Comparison of ENCODE assay signal across 9 mouse cellular contexts in the genomic region with DNA sequence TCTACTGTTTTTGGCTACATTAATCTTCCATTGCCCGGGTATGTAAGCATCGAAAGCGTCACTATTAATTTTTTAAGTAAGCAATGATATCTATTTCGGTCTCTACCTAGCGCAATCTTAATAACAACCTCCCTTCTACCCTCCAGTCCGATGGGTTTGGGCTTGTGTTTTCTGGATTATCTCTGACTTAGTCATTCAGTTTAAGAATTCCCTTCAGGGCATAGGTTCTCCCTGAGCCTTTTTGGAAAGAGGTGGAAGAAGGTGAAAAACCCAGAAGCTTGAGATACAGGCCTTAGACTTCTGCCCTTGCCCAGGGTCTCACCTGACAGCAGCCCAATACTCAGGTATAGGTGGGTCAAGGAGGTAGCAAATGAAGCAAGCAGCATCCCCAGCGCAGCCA. TPM values are rescaled to one million over a fixed set of nuclear protein-coding genes. Genes with fewer than 3 reads are reported as not detected.
DNase-seq lines count a peak whose midpoint lies in the region; ATAC-seq and TF ChIP-seq lines count a peak whose summit lies in the region.
"Had no signal": no experiment of that assay in that cellular context is flagged by ENCODE, and none has a peak within 500 bp of the region (broad histone marks: within the 10 kb centered on the region; RNA-seq: fewer than 3 reads in every experiment).

No protein-coding gene starts in this region.

- DNase-seq in heart, adult 18-20 months, result no peak
- no peak for DNase-seq in G1E (ENCODE audit: low spot score)
- no peak for DNase-seq in hindbrain, embryonic 10.5 days (ENCODE audit: low spot score)
- no peak for DNase-seq in midbrain, embryonic 10.5 days (ENCODE audit: low spot score)
- DNase-seq in ovary, adult 18-20 months (ENCODE audit: low spot score), result no peak
- DNase-seq in yolk sac, embryonic 10.5 days (ENCODE audit: low spot score), result no peak
- no peak for DNase-seq in adrenal gland, postnatal 25 days

- H3K9me3 ChIP-seq in heart, embryonic 16.5 days (replicated peaks; ENCODE audit: control insufficient read depth, low read length), result no peaks in the 10 kb centered on the region
- 0 out of 2 replicates have a peak, but pooled peaks cover 2% of the 10 kb centered on the region for H3K9me3 ChIP-seq in G1E (replicated peaks)
- no peaks in the 10 kb centered on the region for H3K9me3 ChIP-seq in hindbrain, embryonic 10.5 days
- no peaks in the 10 kb centered on the region for H3K9me3 ChIP-seq in midbrain, embryonic 10.5 days (replicated peaks)

- peak overlapping the region; percentile 99 for H3K4me2 ChIP-seq in heart, embryonic 16.5 days (ENCODE audit: low read depth, low read length)

- no peaks in the 10 kb centered on the region for H3K36me3 ChIP-seq in heart, embryonic 16.5 days (ENCODE audit: control insufficient read depth, insufficient read depth)
- H3K36me3 ChIP-seq in G1E (replicated peaks), result peaks cover 55% of the 10 kb centered on the region
- peaks cover 22% of the 10 kb centered on the region for H3K36me3 ChIP-seq in hindbrain, embryonic 10.5 days
- peaks cover 17% of the 10 kb centered on the region for H3K36me3 ChIP-seq in midbrain, embryonic 10.5 days

- peak overlapping the region; percentile 70 for H3K4me3 ChIP-seq in heart, embryonic 16.5 days (ENCODE audit: low read length)
- H3K4me3 ChIP-seq in G1E (ENCODE audit: low read depth, low read length), result peak overlapping the region; percentile 73
- H3K4me3 ChIP-seq in hindbrain, embryonic 10.5 days, result peak overlapping the region; percentile 73
- H3K4me3 ChIP-seq in midbrain, embryonic 10.5 days, result peak overlapping the region; percentile 73

- no peak for TF ChIP-seq CTCF in G1E (IDR thresholded peaks at IDR 0.05; ENCODE audit: low read depth, low read length)

- 69% methylated on average over 7 of the region's 7 CpGs for WGBS in heart, embryonic 16.5 days
- 56% methylated on average over 7 of the region's 7 CpGs for WGBS in hindbrain, embryonic 10.5 days
- WGBS in midbrain, embryonic 10.5 days, result 54% methylated on average over 7 of the region's 7 CpGs

- H3K4me1 ChIP-seq in heart, embryonic 16.5 days (ENCODE audit: control insufficient read depth, insufficient read depth, low read length), result peaks cover 14% of the 10 kb centered on the region
- H3K4me1 ChIP-seq in G1E (ENCODE audit: insufficient read depth, low read depth, low read length), result peaks cover 56% of the 10 kb centered on the region
- peaks cover 52% of the 10 kb centered on the region for H3K4me1 ChIP-seq in hindbrain, embryonic 10.5 days (replicated peaks)
- peaks cover 53% of the 10 kb centered on the region for H3K4me1 ChIP-seq in midbrain, embryonic 10.5 days

- ATAC-seq in heart, embryonic 16.5 days (replicated peaks; ENCODE audit: extremely low read depth, insufficient read depth, low FRiP score), result no peak
- ATAC-seq in G1E (ENCODE audit: extremely low read depth, insufficient number of reproducible peaks, low FRiP score, poor library complexity, severe bottlenecking), result no peak

- H3K9ac ChIP-seq in heart, embryonic 16.5 days (ENCODE audit: low read length), result peak overlapping the region; percentile 82

- peaks cover 28% of the 10 kb centered on the region for H3K27me3 ChIP-seq in heart, embryonic 16.5 days (ENCODE audit: control insufficient read depth, insufficient read depth, low read length)
- H3K27me3 ChIP-seq in G1E (ENCODE audit: insufficient read depth, low read length), result no peaks in the 10 kb centered on the region
- H3K27me3 ChIP-seq in hindbrain, embryonic 10.5 days (ENCODE audit: insufficient read depth, poor library complexity, severe bottlenecking), result peaks cover 67% of the 10 kb centered on the region
- peaks cover 64% of the 10 kb centered on the region for H3K27me3 ChIP-seq in midbrain, embryonic 10.5 days (ENCODE audit: low read depth, poor library complexity, severe bottlenecking)
- H3K27me3 ChIP-seq: Patski had no signal

- no peak overlapping the region for H3K27ac ChIP-seq in heart, embryonic 16.5 days (ENCODE audit: low read length)
- peak overlapping the region; percentile 93 for H3K27ac ChIP-seq in hindbrain, embryonic 10.5 days
- H3K27ac ChIP-seq in midbrain, embryonic 10.5 days (replicated peaks), result peak overlapping the region; percentile 91

RNA-seq across cellular contexts. Expression of gene Slc16a13, which starts 1.0 kb away (rescaled TPM):
- 5.0 and 5.6 TPM in 2 replicates for polyA plus RNA-seq in heart, embryonic 16.5 days (2015; fragmentation: Nextera tagmentation; extraction: Ambion mirVana)
- total RNA-seq in heart, adult 18-20 months (2021), result 1 to 10 TPM; 2.1 to 2.9 TPM
- total RNA-seq in G1E (2014; fragmentation: Nextera tagmentation) (4.7 and 6.0 TPM in 2 replicates), G1E (2017) (4.6 and 5.7 TPM in 2 replicates)
- 6.6 and 8.3 TPM in 2 replicates for polyA plus RNA-seq in G1E (2012)
- 15.7 and 18.0 TPM in 2 replicates for polyA plus RNA-seq in hindbrain, embryonic 10.5 days (2016; fragmentation: Nextera tagmentation; extraction: Ambion mirVana)
- 16.0 and 18.9 TPM in 2 replicates for polyA plus RNA-seq in midbrain, embryonic 10.5 days (2016; fragmentation: Nextera tagmentation; extraction: Ambion mirVana)
- total RNA-seq in adrenal gland, postnatal 25 days (2021), result 3.7 and 4.9 TPM in 2 replicates

RNA-seq across cellular contexts. Expression of gene Slc16a11, which starts 7.3 kb away (rescaled TPM):
- polyA plus RNA-seq in heart, embryonic 16.5 days (2015; fragmentation: Nextera tagmentation; extraction: Ambion mirVana), result 0.33 and 0.41 TPM in 2 replicates
- 1 to 10 TPM in 1 of 2 experiments, under 1 TPM in 1; 0.65 to 2.2 TPM for total RNA-seq in heart, adult 18-20 months (2021)
- total RNA-seq in G1E (2014; fragmentation: Nextera tagmentation) (not detected in 2 replicates), G1E (2017) (0.06 TPM in 1 of 2 replicates, not detected in the other)
- polyA plus RNA-seq in G1E (2012), result not detected in 2 replicates
- 0.93 and 1.5 TPM in 2 replicates for polyA plus RNA-seq in hindbrain, embryonic 10.5 days (2016; fragmentation: Nextera tagmentation; extraction: Ambion mirVana)
- polyA plus RNA-seq in midbrain, embryonic 10.5 days (2016; fragmentation: Nextera tagmentation; extraction: Ambion mirVana), result 1.2 and 1.3 TPM in 2 replicates
- 2.4 TPM in 1 of 2 replicates, not detected in the other for total RNA-seq in adrenal gland, postnatal 25 days (2021)

RNA-seq across cellular contexts. Expression of gene Bcl6b, which starts 9.7 kb away (rescaled TPM):
- 18.1 and 20.2 TPM in 2 replicates for polyA plus RNA-seq in heart, embryonic 16.5 days (2015; fragmentation: Nextera tagmentation; extraction: Ambion mirVana)
- total RNA-seq in heart, adult 18-20 months (2021), result 10 to 100 TPM in 1 of 2 experiments, 1 to 10 TPM in 1; 5.5 to 15.5 TPM
- total RNA-seq in G1E (2014; fragmentation: Nextera tagmentation) (not detected in 2 replicates), G1E (2017) (0.22 TPM in 1 of 2 replicates, not detected in the other)
- polyA plus RNA-seq in G1E (2012), result not detected in 2 replicates
- 5.5 and 5.6 TPM in 2 replicates for polyA plus RNA-seq in hindbrain, embryonic 10.5 days (2016; fragmentation: Nextera tagmentation; extraction: Ambion mirVana)
- polyA plus RNA-seq in midbrain, embryonic 10.5 days (2016; fragmentation: Nextera tagmentation; extraction: Ambion mirVana), result 4.8 and 5.0 TPM in 2 replicates
- 12.2 and 20.5 TPM in 2 replicates for total RNA-seq in adrenal gland, postnatal 25 days (2021)
- polyA plus RNA-seq: Patski had no signal

RNA-seq across cellular contexts. Expression of gene 0610010K14Rik, which starts 17.8 kb away (rescaled TPM):
- 116 and 121 TPM in 2 replicates for polyA plus RNA-seq in heart, embryonic 16.5 days (2015; fragmentation: Nextera tagmentation; extraction: Ambion mirVana)
- 10 to 100 TPM; 29.1 to 30.6 TPM for total RNA-seq in heart, adult 18-20 months (2021)
- 64.9 and 75.9 TPM in 2 replicates for total RNA-seq in G1E (2014; fragmentation: Nextera tagmentation)
- 18.5 and 20.2 TPM in 2 replicates for total RNA-seq in G1E (2017)
- polyA plus RNA-seq in G1E (2012), result 83.3 and 100 TPM in 2 replicates
- polyA plus RNA-seq in hindbrain, embryonic 10.5 days (2016; fragmentation: Nextera tagmentation; extraction: Ambion mirVana), result 240 and 261 TPM in 2 replicates
- polyA plus RNA-seq in midbrain, embryonic 10.5 days (2016; fragmentation: Nextera tagmentation; extraction: Ambion mirVana), result 241 and 244 TPM in 2 replicates
- 45.8 and 59.1 TPM in 2 replicates for total RNA-seq in adrenal gland, postnatal 25 days (2021)

RNA-seq across cellular contexts. Expression of gene Gm21988, which starts 19.8 kb away (rescaled TPM):
- 8.2 and 9.0 TPM in 2 replicates for polyA plus RNA-seq in heart, embryonic 16.5 days (2015; fragmentation: Nextera tagmentation; extraction: Ambion mirVana)
- 1 to 10 TPM; 2.7 TPM for total RNA-seq in heart, adult 18-20 months (2021)
- 2.9 and 3.5 TPM in 2 replicates for total RNA-seq in G1E (2014; fragmentation: Nextera tagmentation)
- total RNA-seq in G1E (2017), result 1.2 and 1.9 TPM in 2 replicates
- polyA plus RNA-seq in G1E (2012), result 3.2 TPM in 2 replicates
- 10.0 and 14.5 TPM in 2 replicates for polyA plus RNA-seq in hindbrain, embryonic 10.5 days (2016; fragmentation: Nextera tagmentation; extraction: Ambion mirVana)
- polyA plus RNA-seq in midbrain, embryonic 10.5 days (2016; fragmentation: Nextera tagmentation; extraction: Ambion mirVana), result 9.6 and 10.7 TPM in 2 replicates
- total RNA-seq in adrenal gland, postnatal 25 days (2021), result 7.1 and 7.2 TPM in 2 replicates
